In genomic region chr11:69979827-69980195, GRCm38 (mm10) we compare ENCODE assay signal across 8 mouse cellular contexts. TPM values are rescaled to one million over a fixed set of nuclear protein-coding genes. Genes with fewer than 3 reads are reported as not detected.
DNase-seq lines count a peak whose midpoint lies in the region; ATAC-seq and TF ChIP-seq lines count a peak whose summit lies in the region.

No protein-coding gene starts in this region.

- peaks cover 36% of the 10 kb centered on the region for H3K36me3 ChIP-seq in heart, embryonic 15.5 days
- peaks cover 17% of the 10 kb centered on the region for H3K36me3 ChIP-seq in ES-E14 (ENCODE audit: control insufficient read depth, insufficient read depth, low read length, poor library complexity, severe bottlenecking)
- peaks cover 32% of the 10 kb centered on the region for H3K36me3 ChIP-seq in forebrain, postnatal 0 days (ENCODE audit: insufficient read depth)

- no peaks in the 10 kb centered on the region for H3K27me3 ChIP-seq in heart, embryonic 15.5 days
- H3K27me3 ChIP-seq in forebrain, postnatal 0 days (ENCODE audit: insufficient read depth, low read length) = no peaks in the 10 kb centered on the region

- peaks cover 31% of the 10 kb centered on the region for H3K4me1 ChIP-seq in heart, embryonic 15.5 days (replicated peaks)
- H3K4me1 ChIP-seq in ES-E14 (ENCODE audit: control insufficient read depth in 2 of 2, insufficient read depth in 2 of 2, low read length in 2 of 2, poor library complexity in 1 of 2) = peaks cover 0 to 2% of the 10 kb centered on the region in 2 experiments; a peak in 1 of 4 replicates
- peaks cover 14% of the 10 kb centered on the region for H3K4me1 ChIP-seq in forebrain, postnatal 0 days (ENCODE audit: insufficient read depth)

- peak overlapping the region; percentile 89 for H3K4me2 ChIP-seq in heart, embryonic 15.5 days
- peak overlapping the region; percentile 89 for H3K4me2 ChIP-seq in forebrain, postnatal 0 days (ENCODE audit: low read depth)

- WGBS in heart, embryonic 15.5 days = 2% methylated on average over 16 of the region's 16 CpGs
- WGBS in forebrain, postnatal 0 days = 3% methylated on average over 16 of the region's 16 CpGs

- ATAC-seq in heart, embryonic 15.5 days (replicated peaks; ENCODE audit: insufficient number of reproducible peaks, insufficient read depth, low FRiP score, low read depth) = no peak
- ATAC-seq in forebrain, postnatal 0 days = no peak
- ATAC-seq in megakaryocyte progenitor cell, adult 5-6 weeks (replicated peaks; ENCODE audit: poor library complexity) = peak; percentile 18
- ATAC-seq in monocyte, adult 5-6 weeks (replicated peaks; ENCODE audit: insufficient number of reproducible peaks, low FRiP score, low TSS enrichment, poor library complexity, severe bottlenecking) = no peak

- TF ChIP-seq CTCF in forebrain, postnatal 0 days (IDR thresholded peaks at IDR 0.05; ENCODE audit: low read depth) = no peak

- DNase-seq in heart, adult 8-10 months (ENCODE audit: low spot score) = no peak
- DNase-seq in ES-E14 (ENCODE audit: low read depth, low spot score) = no peak
- no peak for DNase-seq in forebrain, postnatal 0 days
- no peak for DNase-seq in retina, postnatal 1 day
- DNase-seq in cerebellum, adult 9-10 months = no peak

- peak overlapping the region; percentile 85 for H3K9ac ChIP-seq in heart, embryonic 15.5 days
- H3K9ac ChIP-seq in ES-E14 (ENCODE audit: insufficient read depth, low read depth, low read length, poor library complexity, severe bottlenecking) = peak overlapping the region; percentile 90
- peak overlapping the region; percentile 95 for H3K9ac ChIP-seq in forebrain, postnatal 0 days

- H3K9me3 ChIP-seq in heart, embryonic 15.5 days (replicated peaks) = no peaks in the 10 kb centered on the region
- H3K9me3 ChIP-seq in ES-E14 (ENCODE audit: control insufficient read depth, insufficient read depth, low read depth, low read length) = no peaks in the 10 kb centered on the region
- no peaks in the 10 kb centered on the region for H3K9me3 ChIP-seq in forebrain, postnatal 0 days (ENCODE audit: low read length)

- in situ Hi-C loops in ES-E14 (cut with MboI; ENCODE audit: low sequenced_read_pairs in 2 of 2, unreplicated experiment in 2 of 2) = no loop called here

- H3K4me3 ChIP-seq in heart, embryonic 15.5 days = peak overlapping the region; percentile 98
- H3K4me3 ChIP-seq in ES-E14 (ENCODE audit: insufficient read depth in 1 of 2, low read depth in 1 of 2, low read length in 2 of 2, poor library complexity in 1 of 2, severe bottlenecking in 1 of 2) = peak overlapping the region; percentile 84 to 91
- H3K4me3 ChIP-seq in forebrain, postnatal 0 days (ENCODE audit: low read depth, low read length) = peak overlapping the region; percentile 89

- H3K27ac ChIP-seq in heart, embryonic 15.5 days = peak overlapping the region; percentile 100
- H3K27ac ChIP-seq in ES-E14 (ENCODE audit: insufficient read depth, low read depth, low read length, poor library complexity, severe bottlenecking) = peak overlapping the region; percentile 65; the same call in 1 of the 2 replicates
- peak overlapping the region; percentile 99 for H3K27ac ChIP-seq in forebrain, postnatal 0 days (ENCODE audit: low read depth, low read length)

TF ChIP-seq in ES-E14, 5 proteins besides CTCF, POLR2A, EP300 and RAD21:
- TF ChIP-seq CHD2 (IDR thresholded peaks at IDR 0.05; ENCODE audit: low read depth, low read length) (no peak), ZNF384 (IDR thresholded peaks at IDR 0.05; ENCODE audit: low read depth, low read length) (no peak), ZC3H11A (IDR thresholded peaks at IDR 0.05; ENCODE audit: borderline replicate concordance, low read depth, low read length) (no peak), MAFK (IDR thresholded peaks at IDR 0.05; ENCODE audit: insufficient read depth, low read depth, low read length) (no peak), HCFC1 (IDR thresholded peaks at IDR 0.05; ENCODE audit: borderline replicate concordance, insufficient read depth, low read length) (no peak)

RNA-seq across cellular contexts. Expression of gene Ctdnep1, which starts 1.1 kb away (rescaled TPM):
- 19.9 and 21.6 TPM in 2 replicates for polyA plus RNA-seq in heart, embryonic 15.5 days (2015; fragmentation: Nextera tagmentation; extraction: Ambion mirVana)
- 100 to 1,000 TPM; 144 to 172 (median 168) TPM for total RNA-seq in heart, adult 8-10 months (2022)
- 33.3 and 41.2 TPM in 2 replicates for total RNA-seq in ES-E14 (2012; rRNA removed)
- 29.7 and 41.4 TPM in 2 replicates for total RNA-seq in forebrain, postnatal 0 days (2014; rRNA removed)
- polyA plus RNA-seq in forebrain, postnatal 0 days (2015; fragmentation: Nextera tagmentation; extraction: Ambion mirVana) = 21.2 and 23.2 TPM in 2 replicates
- 131 and 135 TPM in 2 replicates for total RNA-seq in megakaryocyte progenitor cell, adult 5-6 weeks (2015)
- total RNA-seq in megakaryocyte progenitor cell, adult 5-6 weeks (2017) = 28.7 and 33.7 TPM in 2 replicates
- 19.4 to 30.8 TPM (median 23.6 TPM) in 3 replicates for total RNA-seq in monocyte, adult 5-6 weeks (2017)

RNA-seq across cellular contexts. Expression of gene Elp5, which starts 2.5 kb away (rescaled TPM):
- polyA plus RNA-seq in heart, embryonic 15.5 days (2015; fragmentation: Nextera tagmentation; extraction: Ambion mirVana) = 97.8 and 99.6 TPM in 2 replicates
- 10 to 100 TPM; 41.7 to 57.3 (median 48.1) TPM for total RNA-seq in heart, adult 8-10 months (2022)
- total RNA-seq in ES-E14 (2012; rRNA removed) = 76.1 and 87.9 TPM in 2 replicates
- 115 and 124 TPM in 2 replicates for total RNA-seq in forebrain, postnatal 0 days (2014; rRNA removed)
- polyA plus RNA-seq in forebrain, postnatal 0 days (2015; fragmentation: Nextera tagmentation; extraction: Ambion mirVana) = 187 and 198 TPM in 2 replicates
- total RNA-seq in megakaryocyte progenitor cell, adult 5-6 weeks (2015) = 110 and 129 TPM in 2 replicates
- 57.5 and 66.1 TPM in 2 replicates for total RNA-seq in megakaryocyte progenitor cell, adult 5-6 weeks (2017)
- total RNA-seq in monocyte, adult 5-6 weeks (2017) = 29.0 to 43.7 TPM (median 33.9 TPM) in 3 replicates

RNA-seq across cellular contexts. Expression of gene Gabarap, which starts 11.1 kb away (rescaled TPM):
- 402 and 455 TPM in 2 replicates for polyA plus RNA-seq in heart, embryonic 15.5 days (2015; fragmentation: Nextera tagmentation; extraction: Ambion mirVana)
- 100 to 1,000 TPM; 287 to 342 (median 325) TPM for total RNA-seq in heart, adult 8-10 months (2022)
- total RNA-seq in ES-E14 (2012; rRNA removed) = 57.7 and 70.6 TPM in 2 replicates
- 246 and 261 TPM in 2 replicates for total RNA-seq in forebrain, postnatal 0 days (2014; rRNA removed)
- 574 and 668 TPM in 2 replicates for polyA plus RNA-seq in forebrain, postnatal 0 days (2015; fragmentation: Nextera tagmentation; extraction: Ambion mirVana)
- 387 and 444 TPM in 2 replicates for total RNA-seq in megakaryocyte progenitor cell, adult 5-6 weeks (2015)
- 242 and 274 TPM in 2 replicates for total RNA-seq in megakaryocyte progenitor cell, adult 5-6 weeks (2017)
- 244 to 340 TPM (median 296 TPM) in 3 replicates for total RNA-seq in monocyte, adult 5-6 weeks (2017)

RNA-seq across cellular contexts. Expression of gene Cldn7, which starts 15.2 kb away (rescaled TPM):
- polyA plus RNA-seq in heart, embryonic 15.5 days (2015; fragmentation: Nextera tagmentation; extraction: Ambion mirVana) = 3.8 and 13.9 TPM in 2 replicates
- 1 to 10 TPM in 1 of 4 experiments, not detected in 3; 1.1 TPM for total RNA-seq in heart, adult 8-10 months (2022)
- total RNA-seq in ES-E14 (2012; rRNA removed) = 24.9 and 38.7 TPM in 2 replicates
- total RNA-seq in forebrain, postnatal 0 days (2014; rRNA removed) = not detected in 2 replicates
- polyA plus RNA-seq in forebrain, postnatal 0 days (2015; fragmentation: Nextera tagmentation; extraction: Ambion mirVana) = 0.34 and 0.42 TPM in 2 replicates
- not detected in 2 replicates for total RNA-seq in megakaryocyte progenitor cell, adult 5-6 weeks (2015)
- not detected in 2 replicates for total RNA-seq in megakaryocyte progenitor cell, adult 5-6 weeks (2017)
- total RNA-seq in monocyte, adult 5-6 weeks (2017) = not detected in 3 replicates

RNA-seq across cellular contexts. Expression of gene Phf23, which starts 15.8 kb away (rescaled TPM):
- 38.4 and 42.4 TPM in 2 replicates for polyA plus RNA-seq in heart, embryonic 15.5 days (2015; fragmentation: Nextera tagmentation; extraction: Ambion mirVana)
- total RNA-seq in heart, adult 8-10 months (2022) = 10 to 100 TPM; 21.0 to 24.9 (median 23.6) TPM
- total RNA-seq in ES-E14 (2012; rRNA removed) = 64.7 and 80.9 TPM in 2 replicates
- total RNA-seq in forebrain, postnatal 0 days (2014; rRNA removed) = 47.6 and 52.7 TPM in 2 replicates
- polyA plus RNA-seq in forebrain, postnatal 0 days (2015; fragmentation: Nextera tagmentation; extraction: Ambion mirVana) = 48.0 and 49.7 TPM in 2 replicates
- 34.5 and 37.9 TPM in 2 replicates for total RNA-seq in megakaryocyte progenitor cell, adult 5-6 weeks (2015)
- total RNA-seq in megakaryocyte progenitor cell, adult 5-6 weeks (2017) = 31.7 and 40.0 TPM in 2 replicates
- total RNA-seq in monocyte, adult 5-6 weeks (2017) = 48.7 to 74.0 TPM (median 57.5 TPM) in 3 replicates
